Comparison of ENCODE assay signal across 8 mouse cellular contexts in the genomic region with DNA sequence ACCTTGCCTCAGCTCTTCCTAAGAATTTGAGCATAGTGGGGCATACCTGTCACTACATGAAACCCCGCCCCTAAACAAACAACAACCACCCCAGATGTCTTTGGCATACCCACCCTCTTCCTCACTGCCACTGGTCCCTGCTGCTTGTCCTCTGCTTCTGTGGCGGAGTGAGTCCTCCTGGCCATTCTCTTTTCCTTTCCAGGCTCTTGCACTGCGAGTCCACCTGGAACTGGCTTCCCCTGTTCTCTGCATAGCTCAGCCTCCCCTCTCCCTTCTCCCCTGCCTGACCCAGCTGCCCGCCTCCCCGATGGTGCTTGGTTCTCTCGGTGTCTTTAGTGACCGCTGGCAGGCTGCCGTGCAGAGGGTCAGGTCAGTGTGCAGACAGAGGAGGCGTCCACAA. TPM values are rescaled to one million over a fixed set of nuclear protein-coding genes. Genes with fewer than 3 reads are reported as not detected.
DNase-seq lines count a peak whose midpoint lies in the region; ATAC-seq and TF ChIP-seq lines count a peak whose summit lies in the region.

No protein-coding gene starts in this region.

- no peak for TF ChIP-seq POLR2A in cortical plate, adult 2 months (IDR thresholded peaks at IDR 0.05; ENCODE audit: extremely low read depth, insufficient read depth, low read length)

- peaks cover 33% of the 10 kb centered on the region for H3K36me3 ChIP-seq in heart, embryonic 14.5 days (ENCODE audit: control insufficient read depth, insufficient read depth, low read length)
- H3K36me3 ChIP-seq in hindbrain, embryonic 16.5 days (ENCODE audit: control insufficient read depth, insufficient read depth, low read length), result peaks cover 18% of the 10 kb centered on the region
- peaks cover 17% of the 10 kb centered on the region for H3K36me3 ChIP-seq in midbrain, embryonic 16.5 days (ENCODE audit: control insufficient read depth, insufficient read depth, low read length)

- no peak for DNase-seq in heart, adult 18-20 months
- DNase-seq in left cerebral cortex, postnatal 10 days (ENCODE audit: extremely low spot score in 1 of 2, low spot score in 2 of 2), result no peak
- no peak for DNase-seq in urinary bladder, adult 18-20 months (ENCODE audit: low spot score in 2 of 2)
- DNase-seq in cerebellum, postnatal 25 days, result no peak

- WGBS in heart, embryonic 14.5 days, result 84% methylated on average over 9 of the region's 9 CpGs
- 87% methylated on average over 9 of the region's 9 CpGs for WGBS in hindbrain, embryonic 16.5 days
- WGBS in midbrain, embryonic 16.5 days, result 90% methylated on average over 9 of the region's 9 CpGs

- H3K27ac ChIP-seq in heart, embryonic 14.5 days (replicated peaks in 1 of 2; ENCODE audit: control insufficient read depth in 1 of 2, insufficient read depth in 1 of 2, low read depth in 2 of 2, low read length in 2 of 2), result no peak overlapping the region
- H3K27ac ChIP-seq in cortical plate, adult 2 months (ENCODE audit: insufficient read depth, low read length), result no peak overlapping the region
- no peak overlapping the region for H3K27ac ChIP-seq in hindbrain, embryonic 16.5 days (ENCODE audit: low read depth, low read length)
- no peak overlapping the region for H3K27ac ChIP-seq in midbrain, embryonic 16.5 days (ENCODE audit: low read length)

- peak overlapping the region; percentile 69 to 89; a peak in 2 of 4 replicates for H3K4me3 ChIP-seq in heart, embryonic 14.5 days (ENCODE audit: control insufficient read depth in 1 of 2, insufficient read depth in 1 of 2, low read depth in 1 of 2, low read length in 2 of 2)
- peak overlapping the region; percentile 97 for H3K4me3 ChIP-seq in cortical plate, adult 2 months (ENCODE audit: insufficient read depth, low read length)
- H3K4me3 ChIP-seq in hindbrain, embryonic 16.5 days (ENCODE audit: low read length), result peak overlapping the region; percentile 97
- peak overlapping the region; percentile 50 for H3K4me3 ChIP-seq in midbrain, embryonic 16.5 days (ENCODE audit: low read depth, low read length)

- no peak for ATAC-seq in heart, embryonic 14.5 days (ENCODE audit: insufficient number of reproducible peaks, insufficient read depth, low FRiP score, low read depth)
- ATAC-seq in hindbrain, embryonic 16.5 days, result no peak
- ATAC-seq in midbrain, embryonic 16.5 days, result 0 out of 2 replicates have a peak, but pooled peaks have one; percentile 3

- no peaks in the 10 kb centered on the region for H3K9me3 ChIP-seq in heart, embryonic 14.5 days (ENCODE audit: control insufficient read depth, low read length)
- H3K9me3 ChIP-seq in hindbrain, embryonic 16.5 days (ENCODE audit: control insufficient read depth, low read length), result no peaks in the 10 kb centered on the region
- H3K9me3 ChIP-seq in midbrain, embryonic 16.5 days (replicated peaks; ENCODE audit: control insufficient read depth, low read length, poor library complexity, severe bottlenecking), result no peaks in the 10 kb centered on the region

- H3K9ac ChIP-seq in heart, embryonic 14.5 days (ENCODE audit: low read length), result peak overlapping the region; percentile 80; the same call in 1 of the 2 replicates
- H3K9ac ChIP-seq in hindbrain, embryonic 16.5 days (ENCODE audit: low read depth, low read length), result no peak overlapping the region
- no peak overlapping the region for H3K9ac ChIP-seq in midbrain, embryonic 16.5 days (ENCODE audit: low read depth, low read length)

- peaks cover 2 to 6% of the 10 kb centered on the region in 2 experiments; a peak in 2 of 4 replicates for H3K4me1 ChIP-seq in heart, embryonic 14.5 days (ENCODE audit: control insufficient read depth in 2 of 2, insufficient read depth in 2 of 2, low read length in 2 of 2)
- H3K4me1 ChIP-seq in cortical plate, adult 2 months (ENCODE audit: control insufficient read depth, insufficient read depth, low read length), result peaks cover 4% of the 10 kb centered on the region
- peaks cover 10% of the 10 kb centered on the region for H3K4me1 ChIP-seq in hindbrain, embryonic 16.5 days (ENCODE audit: control insufficient read depth, insufficient read depth, low read depth, low read length)
- H3K4me1 ChIP-seq in midbrain, embryonic 16.5 days (ENCODE audit: control insufficient read depth, insufficient read depth, low read length), result peaks cover 6% of the 10 kb centered on the region

- TF ChIP-seq CTCF in cortical plate, adult 2 months (IDR thresholded peaks at IDR 0.05; ENCODE audit: extremely low read depth, insufficient read depth, low read length), result no peak

- no peaks in the 10 kb centered on the region for H3K27me3 ChIP-seq in heart, embryonic 14.5 days (ENCODE audit: control insufficient read depth, insufficient read depth, low read length)
- no peaks in the 10 kb centered on the region; the same call in 1 of the 2 replicates for H3K27me3 ChIP-seq in hindbrain, embryonic 16.5 days (replicated peaks; ENCODE audit: control insufficient read depth, insufficient read depth, low read length)
- 0 out of 2 replicates have a peak, but pooled peaks cover 3% of the 10 kb centered on the region for H3K27me3 ChIP-seq in midbrain, embryonic 16.5 days (ENCODE audit: control insufficient read depth, insufficient read depth, low read depth, low read length)

- H3K4me2 ChIP-seq in heart, embryonic 14.5 days (ENCODE audit: low read length), result peak overlapping the region; percentile 85
- H3K4me2 ChIP-seq in hindbrain, embryonic 16.5 days (ENCODE audit: low read length), result peak overlapping the region; percentile 65
- peak overlapping the region; percentile 72 for H3K4me2 ChIP-seq in midbrain, embryonic 16.5 days (ENCODE audit: low read length)

- intact Hi-C loops in left cerebral cortex, postnatal 10 days (cut with DNase I), result no loop called here

RNA-seq across cellular contexts. Expression of gene Mvb12a, which starts 1.0 kb away (rescaled TPM):
- polyA plus RNA-seq in heart, embryonic 14.5 days (2014; fragmentation: Nextera tagmentation; extraction: Ambion mirVana), result 62.2 and 64.0 TPM in 2 replicates
- total RNA-seq in heart, adult 18-20 months (2021), result 10 to 100 TPM; 28.4 to 28.5 TPM
- 95.4 and 100 TPM in 2 replicates for polyA plus RNA-seq in cortical plate, adult 2 months (2012; rRNA removed)
- 66.3 and 70.4 TPM in 2 replicates for polyA plus RNA-seq in hindbrain, embryonic 16.5 days (2015; fragmentation: Nextera tagmentation; extraction: Ambion mirVana)
- polyA plus RNA-seq in midbrain, embryonic 16.5 days (2015; fragmentation: Nextera tagmentation; extraction: Ambion mirVana), result 52.4 and 60.3 TPM in 2 replicates
- 10 to 100 TPM; 35.1 to 36.6 TPM for total RNA-seq in left cerebral cortex, postnatal 10 days (2021)

RNA-seq across cellular contexts. Expression of gene Bst2, which starts 6.5 kb away (rescaled TPM):
- 10.8 and 19.0 TPM in 2 replicates for polyA plus RNA-seq in heart, embryonic 14.5 days (2014; fragmentation: Nextera tagmentation; extraction: Ambion mirVana)
- total RNA-seq in heart, adult 18-20 months (2021), result 10 to 100 TPM; 19.3 to 40.2 TPM
- polyA plus RNA-seq in cortical plate, adult 2 months (2012; rRNA removed), result 20.0 and 20.5 TPM in 2 replicates
- 10.4 and 12.3 TPM in 2 replicates for polyA plus RNA-seq in hindbrain, embryonic 16.5 days (2015; fragmentation: Nextera tagmentation; extraction: Ambion mirVana)
- 6.8 and 7.9 TPM in 2 replicates for polyA plus RNA-seq in midbrain, embryonic 16.5 days (2015; fragmentation: Nextera tagmentation; extraction: Ambion mirVana)
- total RNA-seq in left cerebral cortex, postnatal 10 days (2021), result 1 to 10 TPM in 1 of 2 experiments, under 1 TPM in 1; 0.95 to 3.4 TPM

RNA-seq across cellular contexts. Expression of gene Tmem221, which starts 14.9 kb away (rescaled TPM):
- polyA plus RNA-seq in heart, embryonic 14.5 days (2014; fragmentation: Nextera tagmentation; extraction: Ambion mirVana), result 0.53 TPM in 1 of 2 replicates, not detected in the other
- total RNA-seq in heart, adult 18-20 months (2021), result under 1 TPM; 0.42 to 0.51 TPM
- 0.19 and 0.30 TPM in 2 replicates for polyA plus RNA-seq in cortical plate, adult 2 months (2012; rRNA removed)
- 0.09 and 0.19 TPM in 2 replicates for polyA plus RNA-seq in hindbrain, embryonic 16.5 days (2015; fragmentation: Nextera tagmentation; extraction: Ambion mirVana)
- polyA plus RNA-seq in midbrain, embryonic 16.5 days (2015; fragmentation: Nextera tagmentation; extraction: Ambion mirVana), result 0.17 TPM in 1 of 2 replicates, not detected in the other
- total RNA-seq in left cerebral cortex, postnatal 10 days (2021), result not detected

RNA-seq across cellular contexts. Expression of gene Ccdc194, which starts 18.2 kb away (rescaled TPM):
- polyA plus RNA-seq in heart, embryonic 14.5 days (2014; fragmentation: Nextera tagmentation; extraction: Ambion mirVana), result 0.35 and 0.89 TPM in 2 replicates
- total RNA-seq in heart, adult 18-20 months (2021), result not detected
- not detected in 2 replicates for polyA plus RNA-seq in cortical plate, adult 2 months (2012; rRNA removed)
- polyA plus RNA-seq in hindbrain, embryonic 16.5 days (2015; fragmentation: Nextera tagmentation; extraction: Ambion mirVana), result 0.44 and 0.52 TPM in 2 replicates
- polyA plus RNA-seq in midbrain, embryonic 16.5 days (2015; fragmentation: Nextera tagmentation; extraction: Ambion mirVana), result 0.11 TPM in 1 of 2 replicates, not detected in the other
- total RNA-seq in left cerebral cortex, postnatal 10 days (2021), result not detected

RNA-seq across cellular contexts. Expression of gene Nxnl1, which starts 22.6 kb away (rescaled TPM):
- polyA plus RNA-seq in heart, embryonic 14.5 days (2014; fragmentation: Nextera tagmentation; extraction: Ambion mirVana), result not detected in 2 replicates
- total RNA-seq in heart, adult 18-20 months (2021), result under 1 TPM; 0.15 TPM
- polyA plus RNA-seq in cortical plate, adult 2 months (2012; rRNA removed), result 0.04 and 0.08 TPM in 2 replicates
- not detected in 2 replicates for polyA plus RNA-seq in hindbrain, embryonic 16.5 days (2015; fragmentation: Nextera tagmentation; extraction: Ambion mirVana)
- polyA plus RNA-seq in midbrain, embryonic 16.5 days (2015; fragmentation: Nextera tagmentation; extraction: Ambion mirVana), result not detected in 2 replicates
- not detected for total RNA-seq in left cerebral cortex, postnatal 10 days (2021)
